Mouse (Mus musculus): Measurements from ENCODE around the gene Grin3b. TPM values are rescaled to one million over a fixed set of nuclear protein-coding genes. Genes with fewer than 3 reads are reported as not detected.

Gene Grin3b
- polyA plus RNA-seq, 1 experiment from 2014 or later = 0.38 TPM

DNA sequence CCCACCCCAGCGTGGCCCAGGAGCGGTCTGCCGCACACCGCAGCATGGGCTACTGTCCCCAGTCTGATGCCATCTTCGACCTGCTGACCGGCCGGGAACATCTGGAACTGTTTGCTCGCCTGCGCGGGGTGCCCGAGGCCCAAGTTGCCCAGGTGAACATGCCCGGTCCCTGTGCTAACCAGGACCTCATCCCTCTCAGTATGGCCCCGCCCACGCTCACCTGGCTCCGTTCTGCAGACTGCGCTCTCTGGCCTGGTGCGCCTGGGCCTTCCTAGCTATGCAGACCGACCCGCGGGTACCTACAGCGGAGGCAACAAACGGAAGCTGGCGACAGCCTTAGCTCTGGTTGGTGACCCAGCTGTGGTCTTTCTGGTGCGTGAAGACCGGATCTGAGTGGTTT lies 43.1 kb downstream of the Grin3b start:
- no peak overlapping the region for H3K4me2 ChIP-seq
- H3K4me1 ChIP-seq (ENCODE audit: control insufficient read depth, insufficient read depth, low read length) = no peaks in the 10 kb centered on the region
- no peak for DNase-seq (ENCODE audit: low spot score, missing footprints)
- ATAC-seq (ENCODE audit: low FRiP score) = no peak
- H3K27ac ChIP-seq (ENCODE audit: low read depth, low read length) = no peak overlapping the region
- H3K9me3 ChIP-seq (ENCODE audit: control insufficient read depth, low read length) = peaks cover 12% of the 10 kb centered on the region
- H3K9ac ChIP-seq (ENCODE audit: low read length) = no peak overlapping the region
- H3K4me3 ChIP-seq (ENCODE audit: low read depth, low read length) = no peak overlapping the region
- H3K27me3 ChIP-seq (ENCODE audit: control insufficient read depth, insufficient read depth, low read length) = peaks cover 37% of the 10 kb centered on the region
- H3K36me3 ChIP-seq (ENCODE audit: control insufficient read depth, insufficient read depth, low read length) = no peaks in the 10 kb centered on the region
- WGBS = 30% methylated on average over 25 of the region's 25 CpGs

DNA sequence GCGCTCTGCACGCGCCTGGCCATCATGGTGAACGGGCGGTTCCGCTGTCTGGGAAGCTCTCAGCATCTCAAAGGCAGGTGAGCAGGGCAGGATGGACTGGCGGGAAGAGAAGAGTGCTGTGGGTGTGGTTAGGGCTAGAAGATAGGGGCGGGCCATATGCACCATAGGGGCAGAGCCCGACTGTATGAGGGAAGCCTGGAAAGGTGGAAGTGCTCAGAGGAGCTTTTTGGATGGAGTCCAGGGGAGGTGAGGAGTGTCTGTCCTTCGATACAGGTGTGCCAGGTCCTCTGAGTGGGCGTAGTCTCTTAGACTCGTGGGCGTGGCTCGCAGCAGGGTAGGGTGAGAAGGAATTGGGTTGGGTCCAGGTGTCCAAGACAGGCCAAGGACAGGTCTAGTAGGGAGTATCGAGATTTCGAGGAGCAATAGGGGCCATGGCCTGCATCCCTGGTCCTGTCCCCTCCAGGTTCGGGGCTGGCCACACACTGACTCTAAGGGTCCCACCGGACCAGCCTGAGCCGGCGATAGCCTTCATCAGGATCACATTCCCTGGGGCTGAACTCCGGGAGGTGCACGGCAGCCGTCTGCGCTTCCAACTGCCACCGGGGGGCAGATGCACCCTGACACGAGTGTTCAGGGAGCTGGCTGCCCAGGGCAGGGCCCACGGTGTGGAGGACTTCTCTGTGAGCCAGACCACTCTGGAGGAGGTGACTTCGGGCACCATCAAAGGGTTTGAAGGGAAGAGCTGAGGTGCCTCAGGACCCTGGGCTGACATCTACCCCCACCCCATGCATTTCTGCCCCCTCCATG lies 44.2 kb downstream of the Grin3b start:
- Histone ChIP-seq H3K27me3 (ENCODE audit: control insufficient read depth, insufficient read depth, low read length) (peaks cover 42% of the 10 kb centered on the region), H3K27ac (ENCODE audit: low read depth, low read length) (no peak overlapping the region), H3K4me3 (ENCODE audit: low read depth, low read length) (no peak overlapping the region), H3K4me1 (ENCODE audit: control insufficient read depth, insufficient read depth, low read length) (peaks cover 4% of the 10 kb centered on the region; the same call in 1 of the 2 replicates), H3K9ac (ENCODE audit: low read length) (no peak overlapping the region), H3K36me3 (ENCODE audit: control insufficient read depth, insufficient read depth, low read length) (no peaks in the 10 kb centered on the region), H3K4me2 (no peak overlapping the region), H3K9me3 (ENCODE audit: control insufficient read depth, low read length) (peaks cover 11% of the 10 kb centered on the region)
- ATAC-seq (ENCODE audit: low FRiP score) (no peak), DNase-seq (ENCODE audit: low spot score, missing footprints) (no peak)
- WGBS = 25% methylated on average over 28 of the region's 28 CpGs

DNA sequence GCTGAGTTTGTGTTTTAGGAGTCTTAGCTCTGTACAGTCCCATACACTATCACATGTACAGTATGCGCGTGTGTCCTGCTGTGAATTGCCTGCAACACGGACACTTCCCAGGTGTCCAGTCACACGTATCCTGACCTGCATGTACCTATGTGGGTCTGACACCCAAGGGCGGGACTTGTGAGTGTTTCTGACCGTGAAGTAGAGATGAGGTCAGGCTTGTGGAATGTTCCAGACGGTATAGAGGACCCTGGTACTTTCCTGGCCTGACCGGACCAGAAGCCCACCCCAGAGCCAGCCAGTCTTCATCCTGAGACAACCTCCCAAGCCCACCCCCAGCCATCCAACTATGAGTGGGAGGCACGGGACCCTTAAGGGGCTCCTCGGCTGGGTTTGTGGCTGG lies 45.1 kb downstream of the Grin3b start:
- Histone ChIP-seq H3K27me3 (ENCODE audit: control insufficient read depth, insufficient read depth, low read length) (peaks cover 46% of the 10 kb centered on the region), H3K36me3 (ENCODE audit: control insufficient read depth, insufficient read depth, low read length) (no peaks in the 10 kb centered on the region), H3K27ac (ENCODE audit: low read depth, low read length) (no peak overlapping the region), H3K4me2 (no peak overlapping the region), H3K4me3 (ENCODE audit: low read depth, low read length) (no peak overlapping the region), H3K9me3 (ENCODE audit: control insufficient read depth, low read length) (peaks cover 4% of the 10 kb centered on the region), H3K4me1 (ENCODE audit: control insufficient read depth, insufficient read depth, low read length) (peaks cover 6% of the 10 kb centered on the region; the same call in 1 of the 2 replicates), H3K9ac (ENCODE audit: low read length) (no peak overlapping the region)
- no peak for DNase-seq (ENCODE audit: low spot score, missing footprints)
- ATAC-seq (ENCODE audit: low FRiP score) = no peak
- 87% methylated on average over 10 of the region's 10 CpGs for WGBS

DNA sequence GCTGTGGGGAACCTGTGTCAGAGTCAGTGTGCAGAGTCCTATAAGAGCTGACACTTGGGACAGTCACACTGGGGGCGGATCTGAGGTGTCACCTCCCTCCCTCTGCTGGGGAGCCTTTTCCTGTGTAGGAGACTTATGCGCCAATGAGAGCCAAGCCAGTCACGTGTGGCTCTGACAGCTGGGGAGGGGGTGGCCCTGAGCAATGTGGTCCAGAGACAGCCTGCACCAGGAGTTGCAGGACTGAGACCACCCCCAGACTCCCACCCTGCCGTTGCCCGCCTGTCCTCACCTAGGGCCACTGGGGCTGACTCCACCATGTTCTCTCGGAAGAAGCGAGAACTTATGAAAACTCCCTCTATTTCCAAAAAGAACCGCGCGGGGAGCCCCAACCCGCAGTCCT lies 46.0 kb downstream of the Grin3b start, which contains the start of gene Arhgap45:
Gene Arhgap45 (plus strand): TSS at position 143 of the 400 bp plus-strand sequence.
- Histone ChIP-seq H3K27me3 (ENCODE audit: control insufficient read depth, insufficient read depth, low read length) (peaks cover 46% of the 10 kb centered on the region), H3K4me3 (ENCODE audit: low read depth, low read length) (no peak within 1 kb of the TSS), H3K4me2 (no peak within 1 kb of the TSS), H3K9ac (ENCODE audit: low read length) (no peak within 1 kb of the TSS), H3K36me3 (ENCODE audit: control insufficient read depth, insufficient read depth, low read length) (no peaks in the 10 kb centered on the region), H3K27ac (ENCODE audit: low read depth, low read length) (no peak within 1 kb of the TSS), H3K9me3 (ENCODE audit: control insufficient read depth, low read length) (no peaks in the 10 kb centered on the region), H3K4me1 (ENCODE audit: control insufficient read depth, insufficient read depth, low read length) (peaks cover 6% of the 10 kb centered on the region; the same call in 1 of the 2 replicates)
- WGBS = 72% methylated on average over 11 of the region's 11 CpGs
- no peak for ATAC-seq (ENCODE audit: low FRiP score)
- DNase-seq (ENCODE audit: low spot score, missing footprints) = no peak

DNA sequence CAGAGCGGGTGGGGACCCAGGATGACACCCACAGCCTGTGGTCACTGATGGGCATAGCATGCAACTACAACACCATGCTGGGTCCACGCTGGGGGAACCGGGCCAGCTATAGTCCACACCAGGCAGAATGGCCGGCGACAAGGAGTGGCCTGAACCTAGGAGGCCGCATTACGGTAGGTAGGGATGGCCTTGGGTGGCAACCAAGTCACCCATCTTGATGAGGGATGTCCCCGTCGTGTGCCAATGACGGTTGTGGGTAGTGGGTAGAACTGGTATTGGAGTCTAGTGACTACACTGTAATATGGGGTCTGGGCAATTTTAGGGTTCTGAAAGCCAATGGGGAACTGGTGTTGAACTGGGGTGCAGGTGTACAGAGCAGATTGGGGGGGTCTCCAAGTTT lies 46.4 kb downstream of the Grin3b start:
- no peak for ATAC-seq (ENCODE audit: low FRiP score)
- no peak for DNase-seq (ENCODE audit: low spot score, missing footprints)
- Histone ChIP-seq H3K9ac (ENCODE audit: low read length) (no peak overlapping the region), H3K4me3 (ENCODE audit: low read depth, low read length) (no peak overlapping the region), H3K27me3 (ENCODE audit: control insufficient read depth, insufficient read depth, low read length) (peaks cover 44% of the 10 kb centered on the region), H3K4me2 (no peak overlapping the region), H3K4me1 (ENCODE audit: control insufficient read depth, insufficient read depth, low read length) (peaks cover 6% of the 10 kb centered on the region; the same call in 1 of the 2 replicates), H3K27ac (ENCODE audit: low read depth, low read length) (no peak overlapping the region), H3K36me3 (ENCODE audit: control insufficient read depth, insufficient read depth, low read length) (no peaks in the 10 kb centered on the region), H3K9me3 (ENCODE audit: control insufficient read depth, low read length) (no peaks in the 10 kb centered on the region)
- WGBS = 89% methylated on average over 10 of the region's 10 CpGs

DNA sequence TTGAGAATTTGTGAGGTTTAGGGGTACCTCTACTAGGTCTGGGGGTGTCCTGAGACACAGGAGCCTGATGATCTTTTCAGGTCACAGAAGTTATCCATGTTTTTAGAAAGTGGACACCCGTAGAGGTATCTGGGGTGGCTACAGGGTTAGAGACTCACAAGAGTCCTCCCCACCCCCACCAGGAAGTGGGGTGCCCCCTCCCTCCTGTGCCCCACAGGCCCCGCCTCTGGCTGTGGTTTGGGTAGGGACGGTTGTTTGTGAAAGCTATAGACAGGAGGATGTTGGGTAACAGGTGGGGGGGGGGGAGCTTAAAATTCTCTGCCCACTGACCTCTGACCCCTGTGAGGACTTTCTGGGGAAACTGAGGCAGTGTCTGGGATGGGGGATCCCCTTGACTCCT lies 46.8 kb downstream of the Grin3b start:
- Histone ChIP-seq H3K27me3 (ENCODE audit: control insufficient read depth, insufficient read depth, low read length) (peaks cover 42% of the 10 kb centered on the region), H3K4me1 (ENCODE audit: control insufficient read depth, insufficient read depth, low read length) (peaks cover 6% of the 10 kb centered on the region; the same call in 1 of the 2 replicates), H3K9me3 (ENCODE audit: control insufficient read depth, low read length) (no peaks in the 10 kb centered on the region), H3K4me3 (ENCODE audit: low read depth, low read length) (no peak overlapping the region), H3K4me2 (no peak overlapping the region), H3K27ac (ENCODE audit: low read depth, low read length) (no peak overlapping the region), H3K9ac (ENCODE audit: low read length) (no peak overlapping the region), H3K36me3 (ENCODE audit: control insufficient read depth, insufficient read depth, low read length) (no peaks in the 10 kb centered on the region)
- ATAC-seq (ENCODE audit: low FRiP score) = no peak
- WGBS = 69% methylated on average over 3 of the region's 3 CpGs
- DNase-seq (ENCODE audit: low spot score, missing footprints) = no peak

DNA sequence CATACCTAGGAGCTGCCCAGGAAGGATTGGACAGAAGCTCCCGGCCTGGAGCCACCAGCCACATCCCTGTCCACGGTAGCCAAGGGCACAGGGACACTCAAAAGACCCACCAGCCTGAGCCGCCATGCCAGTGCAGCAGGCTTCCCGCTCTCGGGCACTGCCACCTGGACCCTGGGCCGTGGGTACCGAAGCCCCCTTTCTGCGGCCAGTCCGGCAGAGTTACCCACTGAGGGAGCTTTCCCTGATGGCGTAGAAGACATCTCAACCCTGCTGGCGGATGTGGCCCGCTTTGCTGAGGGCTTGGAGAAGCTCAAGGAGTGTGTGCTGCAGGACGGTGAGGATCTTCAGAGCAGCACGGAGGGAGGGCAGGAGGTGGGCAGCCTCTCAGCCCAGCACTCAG lies 47.3 kb downstream of the Grin3b start:
- Histone ChIP-seq H3K27ac (ENCODE audit: low read depth, low read length) (no peak overlapping the region), H3K4me1 (ENCODE audit: control insufficient read depth, insufficient read depth, low read length) (peaks cover 6% of the 10 kb centered on the region; the same call in 1 of the 2 replicates), H3K27me3 (ENCODE audit: control insufficient read depth, insufficient read depth, low read length) (peaks cover 42% of the 10 kb centered on the region), H3K4me2 (no peak overlapping the region), H3K9ac (ENCODE audit: low read length) (no peak overlapping the region), H3K4me3 (ENCODE audit: low read depth, low read length) (no peak overlapping the region), H3K9me3 (ENCODE audit: control insufficient read depth, low read length) (no peaks in the 10 kb centered on the region), H3K36me3 (ENCODE audit: control insufficient read depth, insufficient read depth, low read length) (no peaks in the 10 kb centered on the region)
- DNase-seq (ENCODE audit: low spot score, missing footprints) = no peak
- WGBS = 83% methylated on average over 14 of the region's 14 CpGs
- ATAC-seq (ENCODE audit: low FRiP score) = no peak

DNA sequence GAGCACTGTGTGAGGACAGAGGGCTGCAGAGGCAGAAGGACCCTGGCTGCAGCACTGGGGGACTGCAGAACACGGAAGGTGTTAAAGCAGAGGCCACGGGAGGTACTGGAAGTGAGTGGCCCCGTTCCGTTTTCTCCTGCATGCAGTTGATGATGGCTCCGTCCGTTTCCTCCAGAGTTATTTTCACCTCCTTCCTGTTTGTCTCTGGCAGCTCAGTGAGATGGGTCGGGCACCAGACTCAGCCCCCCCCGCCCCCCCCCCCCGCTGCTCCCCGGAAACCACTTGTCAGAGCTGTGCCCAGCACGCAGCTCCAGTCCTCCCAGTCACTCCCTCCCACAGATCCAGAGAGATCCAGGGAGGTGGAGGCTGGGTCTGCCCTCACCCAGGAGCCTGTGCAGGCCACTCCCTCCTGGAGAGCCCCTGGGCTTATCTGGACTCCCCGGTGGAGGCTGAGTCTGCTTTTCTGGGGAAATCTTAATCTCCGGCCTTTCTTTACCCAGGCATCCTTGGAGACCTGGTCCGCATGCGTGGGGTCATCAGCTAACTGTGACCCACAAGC lies 48.3 kb downstream of the Grin3b start:
- Histone ChIP-seq H3K27me3 (ENCODE audit: control insufficient read depth, insufficient read depth, low read length) (peaks cover 31% of the 10 kb centered on the region), H3K9ac (ENCODE audit: low read length) (no peak overlapping the region), H3K4me3 (ENCODE audit: low read depth, low read length) (no peak overlapping the region), H3K36me3 (ENCODE audit: control insufficient read depth, insufficient read depth, low read length) (no peaks in the 10 kb centered on the region), H3K4me2 (no peak overlapping the region), H3K27ac (ENCODE audit: low read depth, low read length) (no peak overlapping the region), H3K4me1 (ENCODE audit: control insufficient read depth, insufficient read depth, low read length) (peaks cover 6% of the 10 kb centered on the region; the same call in 1 of the 2 replicates), H3K9me3 (ENCODE audit: control insufficient read depth, low read length) (no peaks in the 10 kb centered on the region)
- WGBS = 5% methylated on average over 15 of the region's 15 CpGs
- ATAC-seq (ENCODE audit: low FRiP score) = peak; percentile 38; the same call in 1 of the 2 replicates
- DNase-seq (ENCODE audit: low spot score, missing footprints) = peak; percentile 86

DNA sequence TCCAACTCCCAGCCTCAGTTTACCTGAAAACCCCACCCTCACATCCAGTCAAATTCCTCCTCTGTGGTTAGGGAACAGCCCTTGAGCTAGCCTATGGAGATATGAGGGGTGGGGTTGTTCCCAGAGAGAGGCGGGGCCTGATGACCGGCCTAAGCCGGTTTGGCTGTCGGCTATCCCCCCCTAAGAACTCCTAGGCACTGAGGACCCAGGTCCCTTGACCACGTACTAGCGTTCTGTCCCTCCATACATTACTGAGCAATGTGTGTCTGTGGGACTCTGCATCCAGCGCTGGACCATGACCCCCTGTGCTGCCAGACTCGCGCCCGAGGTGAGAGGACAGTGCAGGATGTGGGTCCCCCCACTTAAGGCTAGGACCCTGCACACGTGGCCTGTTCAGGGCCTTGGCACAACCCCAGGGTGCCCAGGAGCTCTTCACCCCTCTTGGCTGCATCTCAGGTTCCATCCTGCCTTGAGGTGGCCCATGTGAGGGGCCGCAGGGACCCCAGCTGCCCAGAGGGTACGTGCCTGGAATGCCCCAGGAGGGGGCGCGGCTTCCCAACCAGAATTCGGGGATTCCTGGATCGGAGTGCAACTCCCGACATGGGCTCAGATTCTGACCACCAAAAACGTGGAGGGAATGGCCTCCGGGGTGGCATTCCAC lies 49.1 kb downstream of the Grin3b start:
- Histone ChIP-seq H3K9me3 (ENCODE audit: control insufficient read depth, low read length) (no peaks in the 10 kb centered on the region), H3K9ac (ENCODE audit: low read length) (peak overlapping the region; percentile 46), H3K4me2 (peak overlapping the region; percentile 36), H3K4me1 (ENCODE audit: control insufficient read depth, insufficient read depth, low read length) (peaks cover 6% of the 10 kb centered on the region; the same call in 1 of the 2 replicates), H3K36me3 (ENCODE audit: control insufficient read depth, insufficient read depth, low read length) (no peaks in the 10 kb centered on the region), H3K27ac (ENCODE audit: low read depth, low read length) (no peak overlapping the region), H3K27me3 (ENCODE audit: control insufficient read depth, insufficient read depth, low read length) (peaks cover 23% of the 10 kb centered on the region), H3K4me3 (ENCODE audit: low read depth, low read length) (peak overlapping the region; percentile 17; the same call in 1 of the 2 replicates)
- ATAC-seq (ENCODE audit: low FRiP score) = peak; percentile 63
- peak; percentile 92 for DNase-seq (ENCODE audit: low spot score, missing footprints)
- 3% methylated on average over 20 of the region's 20 CpGs for WGBS
